Mouse (Mus musculus): ENCODE results near the gene Bcorl1. TPM values are rescaled to one million over a fixed set of nuclear protein-coding genes. Genes with fewer than 3 reads are reported as not detected.

Bcorl1 gene
- polyA plus RNA-seq, 1 experiment from 2014 or later = 6.7 TPM

- no peaks in the 10 kb centered on the region for H3K27me3 ChIP-seq (ENCODE audit: control insufficient read depth, insufficient read depth, low read depth, low read length)
- no peak overlapping the region for H3K4me3 ChIP-seq (ENCODE audit: low read depth, low read length)
- H3K27ac ChIP-seq (ENCODE audit: low read length) = no peak overlapping the region
- no peaks in the 10 kb centered on the region for H3K36me3 ChIP-seq (ENCODE audit: control insufficient read depth, insufficient read depth, low read length)
- H3K9me3 ChIP-seq (replicated peaks; ENCODE audit: control insufficient read depth, low read length, poor library complexity, severe bottlenecking) = 0 out of 2 replicates have a peak, but pooled peaks cover 2% of the 10 kb centered on the region
- no peak for ATAC-seq
- no peak overlapping the region for H3K9ac ChIP-seq (ENCODE audit: low read depth, low read length)
- H3K4me2 ChIP-seq (ENCODE audit: low read length) = no peak overlapping the region
- no peaks in the 10 kb centered on the region for H3K4me1 ChIP-seq (ENCODE audit: control insufficient read depth, insufficient read depth, low read length)
- WGBS = 77% methylated on average over 6 of the region's 6 CpGs
These were observed 71.5 kb downstream of the Bcorl1 start for GRCm38 (mm10) chrX:48412629-48413028.

GRCm38 (mm10) chrX:48414291-48414690 is 73.1 kb downstream of the Bcorl1 start:
- H3K36me3 ChIP-seq (ENCODE audit: control insufficient read depth, insufficient read depth, low read length) = no peaks in the 10 kb centered on the region
- no peak overlapping the region for H3K4me2 ChIP-seq (ENCODE audit: low read length)
- H3K27me3 ChIP-seq (ENCODE audit: control insufficient read depth, insufficient read depth, low read depth, low read length) = no peaks in the 10 kb centered on the region
- WGBS = 84% methylated on average over 5 of the region's 5 CpGs
- H3K4me1 ChIP-seq (ENCODE audit: control insufficient read depth, insufficient read depth, low read length) = no peaks in the 10 kb centered on the region
- no peak overlapping the region for H3K4me3 ChIP-seq (ENCODE audit: low read depth, low read length)
- no peak overlapping the region for H3K27ac ChIP-seq (ENCODE audit: low read length)
- ATAC-seq = no peak
- no peak overlapping the region for H3K9ac ChIP-seq (ENCODE audit: low read depth, low read length)
- H3K9me3 ChIP-seq (replicated peaks; ENCODE audit: control insufficient read depth, low read length, poor library complexity, severe bottlenecking) = 0 out of 2 replicates have a peak, but pooled peaks cover 2% of the 10 kb centered on the region

GRCm38 (mm10) chrX:48418417-48418816 is 77.3 kb downstream of the Bcorl1 start:
- Histone ChIP-seq H3K4me2 (ENCODE audit: low read length) (no peak overlapping the region), H3K27ac (ENCODE audit: low read length) (no peak overlapping the region), H3K9ac (ENCODE audit: low read depth, low read length) (no peak overlapping the region), H3K4me3 (ENCODE audit: low read depth, low read length) (no peak overlapping the region), H3K9me3 (replicated peaks; ENCODE audit: control insufficient read depth, low read length, poor library complexity, severe bottlenecking) (0 out of 2 replicates have a peak, but pooled peaks cover 2% of the 10 kb centered on the region), H3K27me3 (ENCODE audit: control insufficient read depth, insufficient read depth, low read depth, low read length) (no peaks in the 10 kb centered on the region), H3K4me1 (ENCODE audit: control insufficient read depth, insufficient read depth, low read length) (no peaks in the 10 kb centered on the region), H3K36me3 (ENCODE audit: control insufficient read depth, insufficient read depth, low read length) (no peaks in the 10 kb centered on the region)
- WGBS = 75% methylated on average over 2 of the region's 2 CpGs
- ATAC-seq = no peak

GRCm38 (mm10) chrX:48422986-48423385 is 81.8 kb downstream of the Bcorl1 start:
- Histone ChIP-seq H3K9me3 (replicated peaks; ENCODE audit: control insufficient read depth, low read length, poor library complexity, severe bottlenecking) (no peaks in the 10 kb centered on the region), H3K27ac (ENCODE audit: low read length) (no peak overlapping the region), H3K4me2 (ENCODE audit: low read length) (no peak overlapping the region), H3K36me3 (ENCODE audit: control insufficient read depth, insufficient read depth, low read length) (no peaks in the 10 kb centered on the region), H3K4me3 (ENCODE audit: low read depth, low read length) (no peak overlapping the region), H3K9ac (ENCODE audit: low read depth, low read length) (no peak overlapping the region), H3K4me1 (ENCODE audit: control insufficient read depth, insufficient read depth, low read length) (no peaks in the 10 kb centered on the region), H3K27me3 (ENCODE audit: control insufficient read depth, insufficient read depth, low read depth, low read length) (no peaks in the 10 kb centered on the region)
- WGBS = 32% methylated on average over 4 of the region's 4 CpGs
- ATAC-seq = no peak

- no peak for ATAC-seq
- Histone ChIP-seq H3K4me2 (ENCODE audit: low read length) (no peak overlapping the region), H3K36me3 (ENCODE audit: control insufficient read depth, insufficient read depth, low read length) (no peaks in the 10 kb centered on the region), H3K9ac (ENCODE audit: low read depth, low read length) (no peak overlapping the region), H3K4me3 (ENCODE audit: low read depth, low read length) (no peak overlapping the region), H3K9me3 (replicated peaks; ENCODE audit: control insufficient read depth, low read length, poor library complexity, severe bottlenecking) (no peaks in the 10 kb centered on the region), H3K27ac (ENCODE audit: low read length) (no peak overlapping the region), H3K27me3 (ENCODE audit: control insufficient read depth, insufficient read depth, low read depth, low read length) (no peaks in the 10 kb centered on the region), H3K4me1 (ENCODE audit: control insufficient read depth, insufficient read depth, low read length) (no peaks in the 10 kb centered on the region)
- 64% methylated on average over 1 of the region's 1 CpGs for WGBS
These were observed 82.5 kb downstream of the Bcorl1 start for GRCm38 (mm10) chrX:48423671-48424070.

GRCm38 (mm10) chrX:48424583-48424982 is 83.4 kb downstream of the Bcorl1 start:
- H3K9me3 ChIP-seq (replicated peaks; ENCODE audit: control insufficient read depth, low read length, poor library complexity, severe bottlenecking) = no peaks in the 10 kb centered on the region
- ATAC-seq = no peak
- WGBS = 61% methylated on average over 3 of the region's 3 CpGs

GRCm38 (mm10) chrX:48425280-48425679 is 84.1 kb downstream of the Bcorl1 start:
- H3K27me3 ChIP-seq (ENCODE audit: control insufficient read depth, insufficient read depth, low read depth, low read length) = no peaks in the 10 kb centered on the region
- 72% methylated on average over 7 of the region's 7 CpGs for WGBS
- ATAC-seq = no peak

More at GRCm38 (mm10) chrX:48424583-48424982, 83.4 kb downstream of the Bcorl1 start:
- no peak overlapping the region for H3K4me3 ChIP-seq (ENCODE audit: low read depth, low read length)
- H3K4me2 ChIP-seq (ENCODE audit: low read length) = no peak overlapping the region
- no peaks in the 10 kb centered on the region for H3K27me3 ChIP-seq (ENCODE audit: control insufficient read depth, insufficient read depth, low read depth, low read length)
- no peak overlapping the region for H3K27ac ChIP-seq (ENCODE audit: low read length)
- no peaks in the 10 kb centered on the region for H3K4me1 ChIP-seq (ENCODE audit: control insufficient read depth, insufficient read depth, low read length)
- no peak overlapping the region for H3K9ac ChIP-seq (ENCODE audit: low read depth, low read length)
- no peaks in the 10 kb centered on the region for H3K36me3 ChIP-seq (ENCODE audit: control insufficient read depth, insufficient read depth, low read length)

GRCm38 (mm10) chrX:48428241-48428640 is 87.1 kb downstream of the Bcorl1 start:
- no peaks in the 10 kb centered on the region for H3K4me1 ChIP-seq (ENCODE audit: control insufficient read depth, insufficient read depth, low read length)
- H3K9ac ChIP-seq (ENCODE audit: low read depth, low read length) = no peak overlapping the region
- H3K27ac ChIP-seq (ENCODE audit: low read length) = no peak overlapping the region
- no peaks in the 10 kb centered on the region for H3K27me3 ChIP-seq (ENCODE audit: control insufficient read depth, insufficient read depth, low read depth, low read length)
- no peaks in the 10 kb centered on the region for H3K36me3 ChIP-seq (ENCODE audit: control insufficient read depth, insufficient read depth, low read length)
- ATAC-seq = no peak
- no peak overlapping the region for H3K4me3 ChIP-seq (ENCODE audit: low read depth, low read length)
- no peaks in the 10 kb centered on the region for H3K9me3 ChIP-seq (replicated peaks; ENCODE audit: control insufficient read depth, low read length, poor library complexity, severe bottlenecking)
- WGBS = 81% methylated on average over 6 of the region's 6 CpGs
- no peak overlapping the region for H3K4me2 ChIP-seq (ENCODE audit: low read length)

More at GRCm38 (mm10) chrX:48425280-48425679, 84.1 kb downstream of the Bcorl1 start:
- no peak overlapping the region for H3K27ac ChIP-seq (ENCODE audit: low read length)
- H3K4me3 ChIP-seq (ENCODE audit: low read depth, low read length) = no peak overlapping the region
- no peak overlapping the region for H3K9ac ChIP-seq (ENCODE audit: low read depth, low read length)
- no peak overlapping the region for H3K4me2 ChIP-seq (ENCODE audit: low read length)
- H3K4me1 ChIP-seq (ENCODE audit: control insufficient read depth, insufficient read depth, low read length) = no peaks in the 10 kb centered on the region
- H3K9me3 ChIP-seq (replicated peaks; ENCODE audit: control insufficient read depth, low read length, poor library complexity, severe bottlenecking) = no peaks in the 10 kb centered on the region
- no peaks in the 10 kb centered on the region for H3K36me3 ChIP-seq (ENCODE audit: control insufficient read depth, insufficient read depth, low read length)

- no peak for ATAC-seq
These were observed 87.5 kb downstream of the Bcorl1 start for GRCm38 (mm10) chrX:48428642-48429041.

More at GRCm38 (mm10) chrX:48428642-48429041, 87.5 kb downstream of the Bcorl1 start:
- Histone ChIP-seq H3K27ac (ENCODE audit: low read length) (no peak overlapping the region), H3K9me3 (replicated peaks; ENCODE audit: control insufficient read depth, low read length, poor library complexity, severe bottlenecking) (no peaks in the 10 kb centered on the region), H3K27me3 (ENCODE audit: control insufficient read depth, insufficient read depth, low read depth, low read length) (no peaks in the 10 kb centered on the region), H3K36me3 (ENCODE audit: control insufficient read depth, insufficient read depth, low read length) (no peaks in the 10 kb centered on the region), H3K4me2 (ENCODE audit: low read length) (no peak overlapping the region), H3K4me3 (ENCODE audit: low read depth, low read length) (no peak overlapping the region), H3K4me1 (ENCODE audit: control insufficient read depth, insufficient read depth, low read length) (no peaks in the 10 kb centered on the region), H3K9ac (ENCODE audit: low read depth, low read length) (no peak overlapping the region)
- WGBS = 86% methylated on average over 8 of the region's 8 CpGs

Measured in midbrain, embryonic 16.5 days (tissue).